Mouse (Mus musculus) bone marrow, adult 2 months (tissue): ENCODE results near the gene Acot11.

Experiments
- CTCF ChIP-seq: fragments of 200-500 bp; IDR thresholded peaks from 2 replicates; pipeline ENCODE4 v1.5.1; 2011; ENCODE audit warnings: low read length, control low read depth; ENCODE audit not compliant: control insufficient read depth, insufficient read depth
- POLR2A ChIP-seq: fragments of 200-500 bp; IDR thresholded peaks from 2 replicates; pipeline ENCODE4 v1.6.1; 2011; ENCODE audit warnings: low read depth, mild to moderate bottlenecking, control low read depth, low read length, borderline replicate concordance; ENCODE audit not compliant: control insufficient read depth

- TF ChIP-seq POLR2A (no peak), CTCF (no peak)
These were observed 27.8 kb downstream of the Acot11 start for GRCm38 (mm10) chr4:106776998-106777397.
